Mouse (Mus musculus) frontal cortex, postnatal 14 days (tissue): Measurements from ENCODE around the gene Mepe.

Source experiments
- DNase-seq, 2 experiments: peaks; one replicate each; pipeline ENCODE4 v3.0.0; 2022; ENCODE audit warnings: low spot score in 2 of 2

The Mepe gene

GRCm38 (mm10) chr5:104351874-104352273 is 26.7 kb downstream of the Mepe start:
- no peak for DNase-seq

DNA sequence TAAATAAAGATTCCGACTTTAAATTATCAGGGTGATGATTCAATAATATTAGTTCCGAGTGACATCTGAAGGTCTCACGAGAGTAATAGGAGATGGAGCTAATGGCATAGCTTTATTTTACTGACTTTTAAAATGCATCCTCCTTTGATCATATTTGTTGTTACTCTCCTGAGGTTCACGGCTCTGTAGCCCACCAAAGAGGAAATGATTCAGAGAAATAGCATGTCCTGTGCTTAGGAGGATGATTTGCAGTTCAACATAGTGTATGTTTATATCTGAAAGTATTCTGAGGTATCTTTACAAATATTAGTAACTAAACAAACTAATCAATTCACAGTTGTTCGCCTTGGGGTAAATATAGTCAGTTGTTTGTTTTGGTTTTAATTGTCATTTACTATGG is 32.4 kb downstream of the Mepe start:
- no peak for DNase-seq

GRCm38 (mm10) chr5:104358592-104358991 is 33.5 kb downstream of the Mepe start:
- DNase-seq, result no peak

GRCm38 (mm10) chr5:104359257-104359656 is 34.1 kb downstream of the Mepe start:
- DNase-seq, result no peak

GRCm38 (mm10) chr5:104370580-104370979 is 45.5 kb downstream of the Mepe start:
- DNase-seq, result no peak

- DNase-seq, result no peak
These were observed 46.2 kb downstream of the Mepe start for GRCm38 (mm10) chr5:104371284-104371683.

DNA sequence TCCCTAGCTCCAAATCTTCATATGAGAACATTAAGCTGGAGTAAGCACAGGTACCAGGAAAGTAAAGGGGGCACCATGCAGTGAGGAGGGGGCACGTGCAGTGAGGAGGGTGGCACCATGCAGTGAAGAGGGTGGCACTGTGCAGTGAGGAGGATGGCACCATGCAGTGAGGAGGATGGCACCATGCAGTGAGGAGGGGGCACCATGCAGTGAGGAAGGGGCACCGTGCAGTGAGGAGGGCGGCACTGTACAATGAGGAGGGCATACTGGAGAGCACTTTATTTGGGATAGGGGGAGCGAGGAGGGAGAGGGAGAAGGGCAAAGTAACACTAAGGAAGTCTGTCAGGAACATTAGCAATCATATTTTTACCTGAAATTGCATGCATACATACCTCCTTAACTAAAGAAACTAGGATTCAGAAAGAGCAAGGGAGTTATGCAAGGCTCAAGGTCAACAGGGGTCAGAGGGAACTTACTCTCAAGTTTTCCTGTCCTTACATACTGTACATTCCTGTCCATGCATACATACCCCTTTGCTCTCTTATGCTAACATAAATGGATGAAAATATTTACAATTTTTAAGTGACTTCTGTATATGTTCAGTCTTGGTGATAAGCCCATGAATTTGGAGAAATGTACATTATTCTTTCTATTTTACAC is 48.6 kb downstream of the Mepe start:
- DNase-seq, result no peak

DNA sequence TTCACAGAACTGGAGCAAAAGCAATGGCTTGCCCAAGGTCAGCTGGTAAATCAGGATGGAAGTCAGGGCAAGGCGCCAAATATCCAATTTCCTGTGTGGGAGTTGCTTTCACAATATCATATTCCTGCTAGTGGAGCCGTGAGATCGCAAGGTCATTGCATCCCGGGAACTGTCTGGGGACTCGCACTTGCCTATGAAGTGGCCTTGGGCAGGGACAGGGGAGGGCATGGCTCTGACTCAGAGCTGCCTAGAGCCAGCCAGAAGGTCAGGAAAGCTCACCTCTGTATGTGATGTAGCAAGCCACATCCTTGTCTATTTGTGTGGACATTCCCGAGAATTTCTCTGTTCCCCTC is 49.2 kb downstream of the Mepe start:
- no peak for DNase-seq

DNA sequence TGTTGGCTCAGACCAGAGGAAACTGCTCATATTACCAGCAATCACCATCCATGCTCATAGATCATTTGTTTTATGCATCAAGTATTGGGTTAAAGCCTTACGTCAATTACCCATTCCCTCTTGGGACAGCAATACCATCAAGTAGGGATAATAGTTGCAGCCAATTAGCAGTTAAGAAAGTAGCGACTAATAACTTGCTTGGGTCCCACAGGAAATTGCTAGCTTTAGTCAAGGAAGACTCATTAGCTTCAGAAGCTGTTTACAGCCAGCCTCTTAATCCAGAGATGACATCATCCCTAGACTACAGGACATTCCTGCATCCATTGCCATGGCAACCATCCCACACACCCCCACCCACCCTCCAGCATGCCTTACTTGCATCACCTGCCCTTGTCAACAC is 50.0 kb downstream of the Mepe start:
- DNase-seq, result no peak

- no peak for DNase-seq
These were observed 51.8 kb downstream of the Mepe start for GRCm38 (mm10) chr5:104376890-104377289.

GRCm38 (mm10) chr5:104380574-104380973 is 55.4 kb downstream of the Mepe start:
- DNase-seq, result no peak

DNA sequence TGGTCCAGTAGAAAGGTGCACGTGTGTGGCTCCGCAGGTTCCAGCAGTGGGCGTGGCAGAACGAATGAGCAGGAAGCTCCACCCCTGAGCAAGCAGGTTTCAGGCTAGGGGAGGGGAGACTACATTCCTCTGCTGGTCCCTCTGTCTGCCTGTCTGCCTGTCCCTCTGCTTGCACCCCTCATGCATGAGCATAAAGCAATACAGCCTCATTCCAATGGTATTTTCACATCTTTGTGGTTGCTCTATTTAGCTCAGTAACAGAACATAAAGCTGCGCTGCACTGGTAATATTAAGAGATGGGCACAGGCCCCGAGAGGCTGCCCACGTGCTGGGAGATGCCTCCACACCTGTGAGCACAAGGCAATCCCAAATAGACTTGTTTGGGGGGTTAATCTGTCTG is 56.5 kb downstream of the Mepe start:
- DNase-seq, result no peak

GRCm38 (mm10) chr5:104384540-104384939 is 59.4 kb downstream of the Mepe start:
- DNase-seq, result no peak

DNA sequence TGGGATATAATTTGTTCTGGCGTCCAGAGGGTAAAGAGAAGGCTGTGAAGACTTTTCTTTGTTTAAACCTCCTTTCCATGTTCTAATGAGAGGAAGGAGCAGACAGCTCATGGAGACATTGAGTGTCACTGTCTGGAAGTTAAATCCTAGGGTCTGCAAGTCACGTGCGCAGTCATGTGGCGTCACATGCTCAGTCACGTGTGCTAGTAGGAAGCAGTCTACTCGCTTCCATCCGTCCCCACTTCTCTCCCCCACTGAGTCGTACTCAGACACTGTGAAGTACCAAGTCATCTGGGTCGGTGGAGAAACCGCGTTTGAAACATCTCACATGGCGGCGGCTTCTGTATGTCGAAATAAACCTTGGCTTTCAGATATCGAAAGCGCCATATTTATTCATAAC is 60.4 kb downstream of the Mepe start:
- no peak for DNase-seq

DNA sequence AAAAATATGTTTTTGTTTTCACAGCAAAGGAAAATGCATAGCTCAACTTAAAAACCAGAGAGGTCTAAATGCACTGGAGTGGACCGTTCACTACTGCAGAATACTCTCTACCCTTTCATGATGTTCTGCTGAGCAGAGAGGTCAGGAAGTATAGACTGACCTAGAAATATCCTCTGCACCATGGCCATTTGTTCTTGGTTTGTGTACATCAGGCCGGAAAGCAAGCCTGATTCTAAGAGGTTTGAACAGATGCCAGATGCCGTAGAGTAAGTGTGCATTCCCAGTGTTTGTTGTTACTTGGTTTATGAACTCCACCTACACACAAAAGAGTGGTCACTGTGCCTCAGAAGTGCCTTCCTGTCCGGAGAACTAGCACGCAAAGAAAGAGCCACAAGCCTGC is 61.8 kb downstream of the Mepe start:
- no peak for DNase-seq
